Mouse (Mus musculus): ENCODE data around the gene Klk1b11.

DNA sequence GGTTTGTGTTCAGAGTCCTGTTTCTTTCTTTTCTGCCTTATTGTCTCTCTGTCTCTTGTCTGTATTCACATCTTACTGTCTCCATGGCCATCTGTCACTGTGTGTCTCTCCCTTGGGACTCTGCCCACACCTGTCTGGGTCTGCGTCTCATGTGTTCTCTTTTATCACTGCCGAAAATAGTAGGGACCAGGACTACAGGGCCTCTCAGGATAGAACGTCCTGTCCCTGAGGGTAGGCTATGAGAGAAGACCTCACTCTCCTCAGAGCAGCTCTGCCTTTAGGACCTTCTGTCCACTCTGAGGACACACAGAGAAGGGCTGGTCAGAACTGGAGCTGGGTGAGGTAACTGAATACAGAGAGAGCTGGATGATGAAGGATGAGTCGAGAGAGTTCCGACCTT is 19.4 kb downstream of the Klk1b11 start:
- TF ChIP-seq CTCF (IDR thresholded peaks at IDR 0.05; ENCODE audit: extremely low read depth, insufficient read depth, low read length) (no peak), POLR2A (IDR thresholded peaks at IDR 0.05; ENCODE audit: extremely low read depth, insufficient read depth, low read length) (no peak)

Data from cortical plate, adult 2 months (tissue).